Mouse (Mus musculus) retina, postnatal 1 day (tissue): ENCODE measurements around the gene Tpk1.
A peak's percentile ranks its signal among the peaks of the same experiment; 100 is the strongest.

Source experiments
- DNase-seq: peaks from one replicate; pipeline ENCODE4 v3.0.0-alpha.2; 2012

Gene Tpk1

GRCm38 (mm10) chr6:43665677-43666546 lies at the start of gene Tpk1:
Gene Tpk1, minus strand, starts transcription at chr6:43666278.
- DNase-seq: peak; percentile 98

- no peak for DNase-seq
These were observed 36.9 kb upstream of the Tpk1 start for GRCm38 (mm10) chr6:43702810-43703614.

- DNase-seq: no peak
These were observed 25.8 kb upstream of the Tpk1 start for GRCm38 (mm10) chr6:43691863-43692262.

GRCm38 (mm10) chr6:43685985-43686384 lies 19.9 kb upstream of the Tpk1 start:
- peak; percentile 67 for DNase-seq

- no peak for DNase-seq
These were observed 16.5 kb upstream of the Tpk1 start for GRCm38 (mm10) chr6:43682535-43682934.

DNA sequence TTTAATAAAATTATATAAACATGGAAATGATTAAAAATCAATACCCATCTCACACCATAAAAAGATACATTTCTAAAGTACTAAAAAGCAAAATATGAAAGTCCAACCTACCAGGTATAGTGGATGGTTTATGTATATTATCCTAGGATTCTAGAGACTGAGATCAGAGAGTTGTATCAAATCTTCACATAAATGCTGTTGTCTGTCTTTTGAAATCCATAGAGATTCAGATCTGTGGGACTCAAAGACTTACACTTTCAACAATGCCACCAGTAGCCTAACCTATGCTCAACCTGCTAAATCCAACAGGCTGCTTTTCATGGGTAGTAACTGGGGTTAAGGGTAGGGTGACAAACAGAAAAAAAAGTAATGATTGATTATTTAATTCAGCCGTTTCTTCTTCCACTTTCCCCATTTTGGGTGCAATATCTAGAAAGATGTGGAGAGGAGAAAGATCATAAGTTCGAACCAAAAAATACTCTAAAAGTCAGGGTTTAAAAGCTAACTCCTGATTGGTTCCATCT lies 12.7 kb upstream of the Tpk1 start:
- no peak for DNase-seq

- no peak for DNase-seq
These were observed 11.5 kb upstream of the Tpk1 start for GRCm38 (mm10) chr6:43677566-43677965.

DNA sequence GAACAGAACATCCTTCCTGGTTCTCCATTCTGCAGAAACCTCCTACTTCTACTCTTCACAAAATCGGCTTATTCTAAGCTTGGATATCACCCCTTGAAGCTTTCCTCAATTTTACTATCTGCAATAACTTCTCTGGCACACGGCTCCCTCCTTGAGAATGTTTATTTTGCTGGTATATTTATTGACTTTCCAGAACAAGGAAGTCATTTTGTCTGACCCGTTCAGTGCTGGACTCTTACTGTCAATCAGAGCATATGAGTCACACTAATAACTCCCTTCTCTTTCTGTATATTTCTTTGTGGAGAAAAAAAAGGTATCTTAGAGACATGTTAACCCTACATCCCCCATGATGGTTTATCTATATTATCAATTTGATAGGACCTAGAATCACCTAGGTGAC lies 10.1 kb upstream of the Tpk1 start:
- no peak for DNase-seq

DNA sequence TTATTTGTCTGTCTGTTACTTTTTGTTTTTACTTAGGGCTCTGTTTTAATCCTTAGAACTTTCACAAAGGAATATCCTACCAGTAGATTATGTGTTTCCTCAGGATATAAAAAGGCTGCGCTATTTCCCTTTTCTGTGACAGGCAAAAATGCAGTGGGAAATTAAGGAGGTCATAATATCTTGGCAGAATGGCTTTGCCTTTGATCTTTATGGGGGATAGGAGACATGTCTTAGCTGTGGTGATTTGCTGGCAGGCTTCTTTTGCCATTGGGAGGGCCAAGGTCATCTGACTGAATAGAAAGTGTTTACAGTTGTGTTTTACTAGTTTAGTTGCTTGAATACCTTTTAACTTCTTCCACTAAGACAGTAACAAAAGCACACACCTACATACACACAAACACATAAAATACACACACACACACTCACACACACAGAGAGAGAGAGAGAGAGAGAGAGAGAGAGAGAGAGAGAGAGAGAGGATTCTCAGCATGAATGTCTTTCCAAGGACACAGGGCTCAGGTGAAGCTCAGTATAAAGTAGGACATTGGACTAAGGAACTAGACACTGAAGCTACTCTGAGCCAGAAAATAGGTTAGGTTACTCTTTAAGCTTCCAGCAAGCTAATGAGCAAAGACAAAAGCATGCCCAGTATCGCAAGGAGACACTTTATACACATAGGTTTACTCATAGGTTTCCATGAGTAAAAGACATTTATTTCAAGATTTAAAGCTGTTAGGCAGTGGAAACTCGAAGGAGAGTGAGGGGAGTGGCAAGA lies 9.1 kb upstream of the Tpk1 start:
- no peak for DNase-seq

DNA sequence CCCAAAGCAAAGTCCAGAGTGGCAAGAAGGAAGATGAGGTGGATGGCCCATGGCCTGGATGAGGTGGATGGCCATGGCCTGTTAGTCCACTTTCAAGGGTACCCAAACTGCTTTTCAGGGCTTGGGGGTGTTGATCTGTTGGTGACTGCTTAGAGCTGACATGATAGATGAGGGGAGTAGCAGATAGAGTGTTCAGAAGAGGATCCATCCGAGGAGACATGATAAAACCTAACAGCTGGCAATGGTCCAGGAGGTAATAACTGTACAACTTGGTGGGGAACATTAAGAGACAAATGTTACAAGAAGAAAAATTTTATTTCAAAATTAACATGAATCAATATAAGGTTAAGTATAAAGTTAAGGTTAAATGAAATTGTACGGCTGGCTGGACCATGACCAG lies 4.9 kb upstream of the Tpk1 start:
- no peak for DNase-seq

DNA sequence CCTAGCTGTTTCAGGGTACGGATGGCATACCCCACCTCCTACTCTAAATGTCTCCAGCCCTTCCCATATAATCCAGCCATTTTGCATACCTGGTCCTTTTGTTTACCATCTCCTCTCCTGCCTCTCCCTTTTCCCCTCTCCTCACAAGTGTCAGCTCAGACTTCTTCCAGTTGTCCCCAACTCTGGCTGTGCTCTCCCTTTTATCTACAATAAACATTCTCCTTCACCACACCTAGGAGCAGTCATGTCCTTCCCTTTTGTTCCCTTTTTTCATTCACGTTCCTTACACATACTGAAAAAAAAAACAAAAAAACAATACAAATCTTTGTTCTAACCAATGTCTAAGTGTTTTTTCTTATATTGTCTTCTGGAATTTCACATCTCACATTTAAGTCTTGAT lies 1.6 kb upstream of the Tpk1 start:
- no peak for DNase-seq

DNA sequence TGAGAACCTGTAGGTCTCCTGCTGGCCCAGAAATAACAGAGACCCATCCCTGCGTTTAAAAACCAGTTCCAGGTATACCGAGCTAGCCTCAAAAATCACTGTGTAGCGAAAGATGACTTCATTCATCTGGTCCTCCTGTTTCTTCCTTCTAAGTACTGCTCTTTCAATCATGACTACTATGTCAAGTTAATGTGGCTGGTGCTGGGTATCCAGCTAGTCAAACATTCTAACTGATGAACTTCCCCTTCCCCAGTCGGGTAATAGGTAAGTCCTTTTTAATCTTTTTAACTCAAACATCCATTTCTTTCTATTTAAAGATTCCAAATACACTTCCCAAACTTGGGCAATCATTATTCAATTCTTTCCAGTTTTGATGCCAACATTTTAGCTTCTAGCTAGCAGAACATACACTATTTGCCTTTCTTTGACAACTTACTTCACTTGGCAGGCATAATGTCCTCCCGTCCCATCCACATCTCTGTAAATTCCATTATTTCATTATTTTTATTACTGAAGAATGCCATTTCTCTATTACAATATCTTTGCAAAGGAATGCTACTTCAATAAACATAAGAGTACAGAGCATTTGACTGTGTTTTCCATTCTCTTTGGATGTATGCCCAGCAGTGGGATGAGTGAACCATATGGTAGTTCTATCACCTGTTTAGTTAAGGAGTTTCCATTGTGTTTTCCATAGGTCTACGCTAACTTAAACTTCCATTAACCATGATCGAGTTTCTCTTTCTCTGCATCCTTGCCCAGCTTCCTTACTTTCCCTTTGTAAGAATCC lies 728 bp upstream of the Tpk1 start:
- no peak for DNase-seq

GRCm38 (mm10) chr6:43661822-43662221 lies 4.3 kb downstream of the Tpk1 start:
- no peak for DNase-seq

GRCm38 (mm10) chr6:43658290-43658689 lies 7.8 kb downstream of the Tpk1 start:
- no peak for DNase-seq

DNA sequence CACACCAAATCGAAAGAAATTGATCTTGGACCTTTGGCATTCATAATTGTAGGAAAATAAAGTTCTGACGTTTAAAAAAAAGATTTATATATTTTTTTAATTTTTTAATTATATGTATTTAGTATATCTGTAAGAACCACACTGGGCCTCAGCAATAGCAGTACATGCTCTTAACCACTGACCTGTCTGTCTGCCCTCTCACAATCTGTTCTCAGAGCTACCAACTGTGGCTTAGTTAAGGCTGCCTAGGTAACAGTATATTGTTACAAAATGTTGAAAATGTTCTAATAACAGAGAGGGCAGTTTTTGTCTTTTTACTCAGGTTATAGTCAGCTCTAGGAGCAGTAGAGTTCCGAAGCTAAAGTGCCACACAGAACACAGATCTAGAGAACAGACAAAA lies 8.2 kb downstream of the Tpk1 start:
- no peak for DNase-seq

- no peak for DNase-seq
These were observed 11.1 kb downstream of the Tpk1 start for GRCm38 (mm10) chr6:43654876-43655456.

DNA sequence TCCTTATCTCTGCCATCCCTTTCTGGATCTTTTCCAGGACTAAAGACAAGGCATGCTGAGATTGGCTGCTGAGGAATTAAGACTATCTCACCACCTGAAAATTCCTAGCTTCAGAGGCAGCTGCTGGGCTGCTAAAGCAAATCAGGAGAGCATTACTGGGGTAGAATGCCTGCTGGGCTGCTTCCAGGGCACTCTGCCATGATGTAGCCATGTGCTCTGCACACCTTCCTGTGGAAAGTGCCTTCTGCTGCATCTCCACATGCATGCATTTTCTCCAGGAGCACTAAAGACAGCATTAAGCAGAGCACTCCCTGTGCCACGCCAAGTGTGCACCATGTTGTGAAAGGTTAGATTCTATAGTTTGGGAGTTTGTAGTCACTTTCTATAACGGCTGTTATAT lies 16.6 kb downstream of the Tpk1 start:
- no peak for DNase-seq

DNA sequence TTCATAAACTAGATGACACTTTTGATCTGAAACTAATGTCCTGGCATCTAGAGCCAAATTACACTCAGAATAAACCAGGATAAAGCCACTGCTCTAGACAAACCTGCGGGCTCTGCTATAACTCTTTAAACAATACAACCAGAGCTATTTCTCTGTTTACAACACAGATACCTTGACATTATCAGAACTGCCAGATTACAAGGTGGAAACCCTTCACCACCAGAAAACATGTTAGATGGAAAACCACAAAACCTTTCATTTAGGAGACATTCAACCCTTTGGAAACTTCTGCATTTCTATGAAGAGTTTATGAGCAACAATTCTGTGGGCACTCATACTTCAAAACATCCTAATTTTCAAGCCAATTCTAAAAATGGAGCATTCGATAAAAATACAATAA lies 20.4 kb downstream of the Tpk1 start:
- DNase-seq: no peak

DNA sequence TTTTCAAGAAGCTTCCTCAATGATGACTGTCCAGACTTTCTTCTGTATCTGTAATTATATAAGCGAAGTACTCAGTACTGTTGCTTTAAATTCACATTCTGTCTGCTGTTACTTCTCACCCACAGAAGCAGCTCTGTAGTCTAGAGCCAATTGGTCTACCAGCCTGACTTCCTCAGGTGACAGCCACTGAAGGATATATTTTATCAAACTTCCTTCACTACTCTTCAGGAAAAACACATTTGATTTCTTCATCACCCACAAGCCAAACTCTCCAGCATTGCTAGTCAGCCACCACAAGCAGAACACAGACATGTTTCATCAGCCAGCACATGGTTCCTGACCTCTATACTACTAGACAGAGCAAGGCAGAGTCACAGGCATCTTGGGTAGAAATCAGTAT lies 21.0 kb downstream of the Tpk1 start:
- no peak for DNase-seq

DNA sequence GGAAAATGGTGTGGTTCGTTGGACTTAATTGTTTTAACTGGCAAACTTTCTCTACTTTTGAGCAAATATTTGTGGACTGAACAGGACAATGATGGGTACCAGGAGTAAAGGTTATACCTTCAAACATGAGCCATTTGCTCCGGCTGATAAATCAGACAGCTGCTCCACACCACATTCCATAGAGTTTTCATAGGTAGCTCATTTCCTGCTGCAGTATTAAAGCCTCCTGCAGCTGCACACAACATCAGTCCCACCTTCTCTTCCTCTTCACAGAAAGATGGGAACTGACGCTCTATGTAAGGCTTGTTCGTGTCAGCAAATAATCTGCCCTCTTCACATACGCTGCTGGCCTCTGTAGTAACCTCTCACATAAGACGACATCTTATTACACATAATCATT lies 22.4 kb downstream of the Tpk1 start:
- DNase-seq: no peak

GRCm38 (mm10) chr6:43642375-43642774 lies 23.7 kb downstream of the Tpk1 start:
- DNase-seq: no peak

- DNase-seq: no peak
These were observed 25.5 kb downstream of the Tpk1 start for GRCm38 (mm10) chr6:43640621-43641020.
